Mouse (Mus musculus) right cerebral cortex, postnatal 25 days (tissue): ENCODE measurements around the gene Mpig6b.

Source experiments
- DNase-seq: peaks from one replicate; pipeline ENCODE4 v3.0.0; 2022

Mpig6b gene

DNA sequence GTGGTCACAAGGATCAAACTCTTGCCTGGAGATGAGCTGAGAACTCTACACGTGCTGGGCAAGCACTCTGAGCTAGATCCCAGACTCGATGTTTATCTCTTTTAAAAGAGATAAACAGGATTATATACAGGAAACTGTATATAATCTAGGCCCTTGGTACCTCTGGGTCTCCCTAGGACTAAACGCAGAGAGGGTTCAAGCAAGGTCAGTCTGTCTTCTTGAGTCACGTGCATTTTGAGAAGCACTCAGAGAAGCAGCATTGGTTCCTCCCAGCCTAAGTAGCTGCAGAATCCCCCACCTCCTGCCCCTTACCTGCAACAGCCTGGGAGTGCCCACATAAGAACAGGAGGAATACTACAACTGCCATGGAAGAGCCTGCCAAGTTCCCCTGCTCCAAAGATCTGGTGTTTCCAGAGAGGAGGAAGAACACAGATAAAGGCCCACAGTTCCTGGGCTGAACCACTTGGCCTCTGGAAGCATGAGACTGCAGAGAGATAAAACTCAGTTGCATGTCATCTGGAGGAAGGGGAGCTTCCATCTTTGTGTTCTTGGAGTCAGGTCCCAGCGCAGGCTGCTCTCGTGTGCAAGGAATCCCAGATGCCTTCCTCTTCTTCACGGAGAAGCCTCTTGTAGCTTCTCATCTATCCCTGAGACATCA, 19.4 kb upstream of the Mpig6b start, which contains the start of gene Ly6g6f:
Gene Ly6g6f (minus strand): TSS at position 403 of the 658 bp plus-strand sequence.
- no peak for DNase-seq

DNA sequence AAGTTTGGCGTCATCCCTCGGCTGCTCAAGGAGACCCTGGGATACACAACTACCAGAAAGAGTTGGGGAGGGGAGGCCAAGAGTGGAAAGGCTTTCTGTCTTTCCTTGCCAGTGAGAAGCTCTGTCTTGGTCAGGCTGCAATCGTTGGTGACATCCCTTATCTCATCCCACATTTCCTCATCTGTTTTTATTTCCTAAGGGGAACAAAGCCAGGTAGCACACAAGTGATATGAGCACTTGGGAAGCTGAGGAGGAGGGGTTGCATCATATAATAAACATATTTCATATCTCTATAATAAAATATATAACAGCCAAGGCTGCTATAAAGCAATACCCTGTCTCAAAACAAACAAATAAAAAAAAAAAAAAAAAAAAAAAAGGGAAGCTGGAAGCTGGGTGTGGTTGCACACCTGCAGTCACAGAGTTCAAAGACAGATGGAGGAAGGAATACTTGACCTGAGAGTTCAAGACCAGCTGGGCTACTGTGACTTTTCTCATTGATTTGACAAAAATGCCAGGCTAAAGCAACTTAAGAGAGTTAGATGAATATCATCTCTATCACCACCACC, 18.0 kb upstream of the Mpig6b start:
- no peak for DNase-seq

DNA sequence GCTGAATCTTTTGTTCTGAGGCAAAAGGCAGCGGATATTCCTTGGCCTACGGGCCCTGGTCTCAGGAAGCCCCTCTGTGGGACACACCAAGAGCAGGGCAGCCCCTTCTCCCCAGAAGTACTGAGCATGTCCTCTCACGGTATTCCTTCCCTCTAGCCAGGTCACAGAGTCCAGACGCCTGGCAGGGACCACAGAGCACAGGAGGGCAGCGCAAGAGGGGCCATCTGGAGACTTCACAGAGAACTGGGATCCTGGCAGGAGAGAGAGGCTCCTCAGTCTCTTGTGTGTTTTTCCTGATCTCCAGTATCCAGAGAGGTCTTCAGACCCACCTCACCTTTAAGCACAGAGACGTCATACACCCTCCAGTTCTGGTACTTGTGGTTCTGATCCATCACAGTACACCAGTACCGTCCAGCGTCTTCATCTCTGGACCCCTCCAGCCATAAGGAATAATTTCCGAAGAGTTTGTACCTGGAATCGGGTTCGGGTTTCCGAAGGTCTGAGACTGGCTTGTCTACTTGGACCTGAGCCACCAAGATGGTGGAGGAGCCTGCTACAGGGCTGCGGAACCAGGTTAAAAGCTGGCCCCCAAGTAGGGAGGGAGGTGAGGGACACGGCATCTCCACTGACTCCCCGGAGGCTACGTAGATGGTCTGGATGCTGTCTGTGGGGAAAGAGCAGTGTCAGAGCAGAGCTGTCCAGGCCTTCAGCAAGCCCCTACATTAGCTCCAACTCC, 17.0 kb upstream of the Mpig6b start:
- no peak for DNase-seq

DNA sequence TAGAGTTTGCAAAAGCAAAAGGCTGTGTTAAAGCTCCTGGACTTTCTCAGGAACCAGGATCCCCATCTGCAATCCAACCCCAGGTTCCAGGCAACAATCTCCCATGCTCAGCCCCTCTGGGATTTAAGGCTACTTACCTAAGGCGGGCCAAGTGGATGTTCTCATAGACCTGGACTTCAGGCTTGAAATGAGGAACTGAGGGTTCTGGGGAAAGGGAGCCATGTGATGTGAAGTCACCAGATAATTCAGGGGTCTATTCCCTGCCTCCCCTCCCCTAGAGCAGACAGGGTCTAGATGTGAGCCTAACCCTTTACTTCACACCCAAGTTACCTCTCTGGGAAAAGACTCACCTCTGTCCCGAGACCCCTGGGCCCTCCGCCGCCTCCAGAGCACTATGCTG, 14.7 kb upstream of the Mpig6b start:
- no peak for DNase-seq

DNA sequence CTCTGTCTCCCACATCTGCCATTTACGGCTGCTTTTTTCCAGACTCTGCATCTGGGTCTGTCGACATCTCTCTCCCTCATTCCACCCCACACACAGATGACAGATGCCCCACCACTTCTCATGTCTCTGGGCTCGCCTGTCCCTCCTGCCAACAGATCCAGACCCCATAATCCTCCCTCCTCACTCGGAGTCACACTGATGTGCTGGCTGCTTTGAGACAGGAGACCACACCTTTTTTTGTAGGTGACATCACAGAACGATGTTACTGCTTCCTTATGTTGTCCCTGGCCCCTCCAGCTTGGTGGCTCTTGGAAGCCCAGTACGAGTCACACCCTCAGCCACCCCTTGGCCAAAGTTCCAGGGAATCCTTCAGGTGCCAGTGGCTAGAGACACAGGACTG, 14.3 kb upstream of the Mpig6b start:
- no peak for DNase-seq

DNA sequence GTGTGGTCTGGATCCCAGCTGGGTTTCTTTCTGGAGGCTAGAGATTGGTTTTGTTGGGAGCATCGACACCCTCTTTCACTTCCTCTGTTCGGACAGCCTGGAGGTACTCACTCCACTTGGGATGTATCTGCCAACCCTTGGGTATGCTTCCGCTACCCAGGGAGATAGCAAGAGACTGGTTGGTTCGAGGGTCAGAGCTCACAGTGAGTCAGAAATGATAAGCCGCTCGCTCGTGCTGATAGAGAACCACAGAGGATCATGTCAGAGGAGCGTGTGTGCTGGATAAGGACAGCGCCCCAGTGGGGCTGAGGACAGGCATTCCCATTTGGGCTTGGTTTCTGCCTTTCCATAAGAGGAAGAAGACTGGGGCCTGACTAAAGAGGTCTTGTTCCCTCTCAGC, 13.8 kb upstream of the Mpig6b start:
- no peak for DNase-seq

DNA sequence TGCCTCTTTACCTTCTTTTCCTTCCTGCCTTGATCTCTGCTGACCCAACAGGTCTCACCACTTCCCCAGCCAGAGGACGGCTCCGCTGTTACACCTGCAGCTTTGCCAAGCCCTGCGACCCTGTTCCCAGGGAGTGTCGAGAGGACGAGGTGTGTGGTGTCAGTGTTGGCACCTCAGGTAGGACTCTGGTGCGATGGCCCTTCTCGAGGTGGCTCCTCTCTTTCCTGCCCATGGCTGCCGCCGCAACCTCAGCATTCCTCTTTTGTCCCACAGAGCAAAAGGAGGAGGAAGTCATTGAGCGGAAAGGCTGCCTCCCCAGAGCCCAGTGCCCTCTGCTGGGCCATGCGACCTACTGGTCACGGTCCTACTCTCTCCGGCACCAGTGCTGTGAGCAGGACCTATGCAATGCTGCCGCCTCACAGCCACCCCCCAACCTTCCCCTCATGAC, 11.8 kb upstream of the Mpig6b start, which contains the start of gene Ly6g6d:
Gene Ly6g6d (minus strand): TSS at position 280 of the 448 bp plus-strand sequence.
- DNase-seq, result no peak

DNA sequence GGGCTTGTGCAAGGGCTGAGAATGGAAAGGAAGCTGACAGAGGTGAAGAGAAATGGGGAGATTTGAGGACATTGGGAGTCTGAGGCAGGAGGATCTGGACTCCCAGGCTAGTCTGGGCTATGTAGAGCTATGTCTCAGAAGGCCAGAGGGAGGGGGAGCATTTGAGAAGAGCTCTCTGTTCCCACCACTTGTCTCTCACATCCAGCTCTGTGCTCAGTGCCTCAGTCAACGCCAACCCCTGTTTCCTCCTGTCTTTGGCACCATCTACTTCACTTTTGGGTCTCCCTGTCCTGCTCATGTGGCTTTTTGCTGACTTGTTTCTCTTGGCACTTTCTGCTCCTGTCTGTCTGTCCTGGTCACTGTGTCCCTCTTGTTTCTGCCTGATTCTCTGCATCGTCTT, 11.3 kb upstream of the Mpig6b start:
- DNase-seq, result no peak

DNA sequence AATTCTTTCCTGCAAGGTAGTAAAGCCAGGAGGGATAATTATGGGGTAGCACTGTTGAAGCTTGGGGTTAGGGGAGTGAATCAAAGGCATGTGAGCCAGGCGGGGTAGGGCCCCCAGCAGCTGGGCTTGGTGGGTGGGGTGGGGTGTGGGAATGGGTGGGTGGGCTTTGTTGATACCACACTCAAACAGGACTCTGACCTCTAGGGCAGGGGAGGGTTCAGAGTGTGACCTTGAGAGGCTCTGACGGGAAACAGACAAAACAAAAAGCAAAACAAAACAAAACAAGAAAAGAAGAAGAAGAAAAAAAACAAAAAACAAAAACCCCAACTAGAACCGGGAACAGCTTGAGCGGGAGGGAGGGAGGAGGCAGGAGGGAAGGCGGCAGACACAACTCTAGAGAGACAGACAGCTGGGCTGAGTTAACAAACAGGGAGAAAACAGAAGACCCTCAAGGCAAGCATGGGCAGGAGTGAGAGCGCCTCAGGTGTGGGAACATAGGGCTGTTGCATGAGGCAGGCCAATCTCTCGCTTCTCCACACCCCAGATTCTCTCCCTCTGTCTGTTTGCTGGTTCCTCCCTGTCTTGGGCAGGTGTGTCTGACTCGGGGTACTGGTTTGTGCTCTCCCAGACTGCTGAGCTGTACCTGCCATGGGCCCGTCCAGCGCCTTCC, 10.7 kb upstream of the Mpig6b start, which contains the start of gene Ly6g6e:
Gene Ly6g6e (plus strand): TSS at position 396 of the 670 bp plus-strand sequence.
- no peak for DNase-seq

DNA sequence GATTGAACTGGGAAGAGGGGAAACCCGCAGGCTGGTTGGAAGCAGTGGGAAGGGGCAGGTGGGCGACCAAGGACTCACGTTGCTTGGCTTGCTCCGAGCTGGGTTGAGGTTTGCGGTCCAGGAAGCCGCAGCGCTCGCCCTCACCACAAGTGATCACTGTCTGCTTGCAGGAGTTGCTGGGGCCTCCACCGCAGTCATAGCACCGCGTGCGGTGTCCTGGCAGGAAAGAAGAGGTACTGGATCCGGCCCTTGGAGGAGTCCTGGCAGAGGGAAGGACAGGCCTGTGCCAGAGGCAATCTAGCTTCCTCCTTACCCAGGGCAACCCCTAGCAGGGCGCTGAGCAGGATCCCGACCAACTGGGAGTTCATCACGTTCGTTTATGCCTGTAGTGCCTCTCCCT, 8.1 kb upstream of the Mpig6b start:
- no peak for DNase-seq

DNA sequence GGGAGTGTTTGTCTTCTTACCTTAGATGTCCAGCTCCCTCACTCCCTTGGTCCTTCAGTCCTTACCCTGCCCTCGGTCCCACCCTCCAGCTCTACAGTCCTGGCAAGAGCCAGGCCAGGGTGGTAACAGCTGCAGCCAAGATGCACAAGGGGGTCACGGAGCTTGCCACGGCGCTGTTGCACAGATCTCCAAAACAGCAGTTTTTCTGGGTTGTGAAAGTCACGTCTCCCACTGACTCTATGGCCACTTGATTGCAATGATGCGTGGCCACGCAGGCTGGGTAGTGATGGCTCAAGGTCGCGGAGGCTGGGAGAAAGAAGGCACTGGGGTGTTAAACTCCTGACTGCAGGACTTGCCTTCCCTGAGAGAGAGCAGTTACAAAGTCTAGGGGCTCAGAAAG, 5.5 kb upstream of the Mpig6b start:
- no peak for DNase-seq

DNA sequence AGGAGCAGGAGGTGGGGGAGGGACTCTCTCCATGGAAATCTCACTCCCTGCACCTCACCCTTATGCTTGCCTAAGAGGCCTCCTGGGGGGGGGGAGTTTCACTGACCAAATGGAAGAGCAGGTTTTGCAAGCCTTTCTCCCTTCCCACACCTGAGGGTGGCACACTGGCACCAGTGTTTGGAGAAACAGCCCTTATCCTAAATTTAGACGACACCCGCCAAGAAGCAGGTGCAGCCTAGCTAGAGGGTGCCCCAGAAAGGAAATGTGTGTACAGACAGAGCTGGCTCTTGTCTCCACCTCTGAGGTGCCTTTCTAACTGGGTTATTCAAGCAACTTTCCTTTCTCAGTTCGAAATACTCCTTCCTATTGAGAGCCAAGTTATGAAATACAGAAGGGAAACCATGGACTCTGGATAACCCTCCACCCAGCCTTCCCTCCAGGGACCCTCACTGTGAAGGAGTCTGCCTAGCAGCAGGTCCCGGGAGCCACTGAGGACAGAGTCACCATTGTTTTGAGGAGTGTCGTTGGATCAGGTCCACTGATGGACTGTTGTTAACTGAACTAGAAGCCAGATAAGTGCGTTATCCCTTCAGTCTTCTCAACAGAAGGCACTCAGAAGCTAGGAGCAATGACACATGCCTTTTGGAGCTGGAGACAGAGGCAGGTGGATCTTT, 4.7 kb upstream of the Mpig6b start:
- DNase-seq, result no peak

DNA sequence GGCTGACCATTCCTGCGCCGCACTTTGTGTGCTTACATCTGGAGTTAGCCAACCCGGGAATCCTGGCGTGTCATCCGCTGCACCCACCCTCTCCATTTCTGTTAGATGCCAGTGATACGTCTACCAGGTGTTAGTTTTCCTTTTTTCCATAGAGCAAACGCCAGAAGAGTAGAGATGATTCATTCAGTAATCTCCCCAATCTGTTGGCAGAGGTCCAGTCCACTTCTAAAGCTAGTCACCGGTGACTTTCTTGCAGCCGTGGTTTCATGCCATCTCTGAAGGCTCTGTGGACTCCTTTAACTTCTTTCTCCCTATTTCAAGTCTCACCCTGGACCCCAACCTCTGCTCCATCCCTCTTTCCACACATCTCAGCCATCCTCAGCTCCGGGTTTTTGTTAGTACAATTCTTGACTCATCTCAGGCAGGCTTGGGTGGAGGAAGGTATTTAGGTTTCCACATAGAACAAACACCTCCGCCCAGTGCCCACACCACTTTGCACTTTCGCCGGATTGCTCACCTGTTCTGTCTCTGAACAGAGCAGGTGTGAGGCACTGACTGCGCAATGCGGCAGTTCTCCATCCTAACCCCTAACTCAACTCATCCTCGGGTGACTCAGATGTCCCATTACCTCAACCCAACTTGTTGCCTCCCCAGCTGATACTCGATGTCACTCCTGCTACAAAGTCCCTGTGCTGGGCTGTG, 2.4 kb upstream of the Mpig6b start:
- DNase-seq, result peak; percentile 30

DNA sequence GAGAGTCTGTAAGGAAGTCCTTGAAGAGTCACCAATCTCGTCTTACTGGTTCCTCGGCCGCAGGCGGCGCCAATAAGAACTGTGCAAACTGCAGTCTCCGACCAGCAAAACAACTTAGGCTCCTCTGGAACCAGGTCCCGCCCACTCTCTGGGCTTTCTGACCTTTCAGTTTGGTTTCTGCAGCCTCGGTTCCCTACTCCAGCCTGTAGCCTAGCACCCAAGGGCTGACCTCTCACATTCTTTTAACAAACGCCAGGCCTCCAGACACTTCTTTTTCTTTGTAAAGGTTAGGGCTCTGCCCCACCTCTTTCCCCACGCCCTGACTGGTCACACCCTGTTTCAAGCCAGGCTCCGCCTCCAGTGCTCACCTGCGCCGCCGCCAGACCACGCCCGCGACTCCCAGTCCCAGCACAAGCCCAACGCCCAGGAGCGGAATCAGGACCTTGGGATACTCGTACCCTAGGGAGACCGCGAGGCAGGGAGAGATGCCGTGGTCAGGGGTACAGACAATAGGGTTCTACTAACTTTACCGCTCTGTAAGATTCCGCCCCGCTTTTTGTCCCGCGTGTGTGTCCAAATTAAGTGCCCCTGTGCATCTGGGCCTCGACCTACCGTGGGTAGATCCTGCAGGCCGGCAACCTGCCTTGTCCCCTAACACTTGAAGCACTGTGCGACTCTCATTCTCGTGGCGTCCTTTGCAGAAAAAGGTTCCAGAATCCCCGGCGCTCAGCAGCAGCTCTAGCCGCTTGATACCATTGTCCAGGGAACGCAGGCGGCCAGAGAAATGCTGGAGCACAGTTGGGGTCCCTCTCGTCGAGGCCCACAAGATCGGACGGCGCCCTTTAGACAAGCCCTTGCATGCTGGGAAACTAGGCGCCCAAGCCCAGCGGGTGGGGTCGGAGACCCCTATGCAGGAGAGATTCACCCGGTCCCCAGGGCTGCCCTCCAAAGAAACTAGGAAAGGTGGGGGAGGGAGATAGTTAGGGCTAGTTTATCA, 735 bp downstream of the Mpig6b start, which contains the start of gene Ly6g6c:
Gene Ly6g6c (plus strand): TSS at position 438 of the 997 bp plus-strand sequence.
- DNase-seq, result no peak

DNA sequence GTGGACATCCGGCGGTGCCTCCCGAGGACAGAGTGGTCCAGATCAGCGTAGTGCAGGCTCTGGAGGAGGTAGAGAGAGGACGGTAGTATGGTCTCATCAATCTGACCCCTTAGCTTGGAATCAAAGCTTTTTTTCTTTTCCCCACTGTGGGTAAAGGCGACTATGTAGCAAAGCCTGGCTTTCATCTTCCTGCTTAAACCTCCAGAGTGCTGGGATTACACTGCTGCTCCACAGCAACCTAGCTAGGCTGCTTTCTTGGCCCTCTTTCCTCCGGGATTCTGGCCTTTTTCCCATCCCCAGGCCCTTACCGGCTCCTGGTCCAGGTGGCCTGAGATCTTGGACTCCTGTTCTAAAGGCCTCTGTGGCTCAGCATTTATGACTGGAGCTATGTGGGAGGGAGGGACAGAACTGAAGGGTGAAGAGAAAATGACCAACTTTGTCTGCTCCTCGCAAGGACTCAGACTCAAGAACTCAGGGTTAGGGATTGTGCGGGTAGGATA, 1.6 kb downstream of the Mpig6b start:
- no peak for DNase-seq

DNA sequence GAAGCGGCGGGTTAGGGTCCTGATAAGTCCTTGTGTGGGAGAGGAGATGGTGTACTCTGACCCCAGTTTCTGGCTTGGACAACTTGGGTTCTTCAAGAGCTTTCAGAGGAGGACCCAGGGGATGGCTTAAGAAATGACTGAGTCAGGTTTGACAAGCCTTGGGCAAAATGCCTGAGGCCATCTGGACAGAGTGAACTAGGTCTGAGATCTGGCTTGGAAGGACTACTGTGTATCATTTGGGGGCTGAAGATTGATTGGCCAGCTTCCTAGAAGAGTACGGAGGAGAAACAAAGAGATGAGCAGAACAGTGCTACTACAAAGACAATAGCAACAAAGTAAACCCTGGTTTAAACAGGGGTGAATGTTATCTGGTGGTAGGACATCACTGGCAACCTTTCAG, 2.5 kb downstream of the Mpig6b start:
- no peak for DNase-seq

DNA sequence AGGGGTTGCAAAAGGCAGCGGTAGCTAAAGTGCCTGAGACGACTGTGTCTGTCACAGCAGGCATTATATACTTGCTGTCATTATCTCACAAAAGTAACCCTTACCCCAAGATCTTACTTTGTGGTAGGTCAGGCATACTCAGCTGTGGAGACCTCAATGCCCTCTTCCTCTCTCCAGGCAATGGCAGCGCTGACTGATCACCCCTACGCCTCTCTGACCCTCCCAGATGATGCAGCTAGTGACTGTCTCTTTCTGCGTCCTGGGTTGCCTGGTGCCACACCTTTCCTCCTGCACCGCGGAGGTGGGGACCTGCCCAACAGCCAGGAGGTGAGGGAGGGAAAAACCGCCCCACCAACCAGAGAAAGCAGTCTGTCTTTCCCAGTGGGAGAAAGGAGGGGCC, 4.7 kb downstream of the Mpig6b start:
- no peak for DNase-seq

DNA sequence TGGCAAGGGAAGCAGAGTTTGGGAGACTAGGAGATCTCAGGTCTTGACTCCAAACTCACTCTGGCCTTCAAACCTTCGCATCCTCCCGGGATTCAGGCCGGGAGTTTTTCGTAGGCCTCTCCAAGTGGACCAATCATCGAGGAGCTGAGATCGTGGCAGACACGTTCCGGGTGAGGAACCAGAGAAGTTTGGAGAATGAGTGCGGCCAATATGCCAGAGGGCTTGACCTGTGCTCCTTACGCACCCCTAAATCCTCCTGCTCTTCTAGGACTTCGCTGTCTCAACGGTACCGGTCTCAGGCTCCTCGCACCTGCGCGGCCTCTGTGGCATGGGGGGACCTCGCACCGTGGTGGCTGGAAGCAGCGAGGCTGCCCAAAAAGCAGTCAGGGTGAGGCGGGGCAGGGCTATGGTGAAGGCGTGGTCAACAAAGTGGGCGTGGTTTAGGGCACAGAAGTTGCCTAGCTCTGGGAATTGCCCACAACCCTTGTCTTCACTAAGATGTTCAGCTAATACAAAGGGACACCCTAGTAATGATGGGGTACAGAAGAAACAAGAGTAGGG, 5.2 kb downstream of the Mpig6b start:
- no peak for DNase-seq

DNA sequence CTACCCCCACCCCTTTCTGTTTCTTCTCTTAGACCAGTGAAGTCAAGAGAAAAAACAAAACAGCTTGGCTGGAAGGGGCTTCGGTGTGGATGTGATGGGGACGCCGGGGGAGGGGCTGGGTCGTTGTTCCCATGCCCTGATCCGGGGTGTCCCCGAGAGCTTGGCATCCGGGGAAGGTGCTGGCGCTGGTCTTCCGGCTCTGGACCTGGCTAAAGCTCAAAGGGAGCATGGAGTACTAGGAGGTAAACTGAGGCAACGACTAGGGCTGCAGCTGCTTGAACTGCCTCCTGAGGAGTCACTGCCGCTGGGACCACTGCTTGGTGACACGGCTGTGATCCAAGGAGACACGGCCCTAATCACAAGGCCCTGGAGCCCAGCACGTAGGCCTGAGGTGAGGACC, 5.9 kb downstream of the Mpig6b start:
- no peak for DNase-seq
